Mouse (Mus musculus) heart, embryonic 15.5 days (tissue): ENCODE data around the gene Lyar. TPM values are rescaled to one million over a fixed set of nuclear protein-coding genes. Genes with fewer than 3 reads are reported as not detected.

Experiments used
- ATAC-seq: fragments of 200-750 bp; cut with Nextera tagmentation; replicated peaks from 2 replicates; pipeline ENCODE4 v1.8.0; 2017; ENCODE audit warnings: low read depth, moderate TSS enrichment; ENCODE audit not compliant: insufficient number of reproducible peaks, insufficient read depth, low FRiP score
- H3K27ac ChIP-seq: fragments of 300-500 bp; sonication (generic); 2 replicates; pipeline ENCODE4 v1.5.1; 2015; ENCODE audit warnings: mild to moderate bottlenecking, inconsistent platforms
- H3K27me3 ChIP-seq: fragments of 300-500 bp; sonication (generic); 2 replicates; pipeline ENCODE4 v1.6.1; 2015; ENCODE audit warnings: inconsistent platforms
- H3K36me3 ChIP-seq: fragments of 300-500 bp; sonication (generic); 2 replicates; pipeline ENCODE4 v1.6.1; 2015; ENCODE audit warnings: mild to moderate bottlenecking, inconsistent platforms
- H3K4me1 ChIP-seq: fragments of 300-500 bp; sonication (generic); replicated peaks from 2 replicates; pipeline ENCODE4 v1.6.1; 2015; ENCODE audit warnings: inconsistent platforms
- H3K4me2 ChIP-seq: fragments of 300-500 bp; sonication (generic); 2 replicates; pipeline ENCODE4 v1.6.1; 2015; ENCODE audit warnings: inconsistent platforms, mild to moderate bottlenecking, moderate library complexity
- H3K4me3 ChIP-seq: fragments of 300-500 bp; sonication (generic); 2 replicates; pipeline ENCODE4 v1.5.1; 2015; ENCODE audit warnings: mild to moderate bottlenecking, inconsistent platforms
- H3K9ac ChIP-seq: fragments of 300-500 bp; sonication (generic); 2 replicates; pipeline ENCODE4 v1.6.1; 2015; ENCODE audit warnings: mild to moderate bottlenecking, inconsistent platforms
- H3K9me3 ChIP-seq: fragments of 300-500 bp; sonication (generic); replicated peaks from 2 replicates; pipeline ENCODE4 v1.6.1; 2016; ENCODE audit warnings: inconsistent platforms
- WGBS: fragments of 180-500 bp; shearing (Covaris S2); methylation state at CpG from one replicate; pipeline ENCODE4 v1.1.7; 2015; ENCODE audit warnings: mixed read lengths; 5-methylcytosine and 5-hydroxymethylcytosine counted together
- polyA plus RNA-seq: library from polyadenylated mRNA; unstranded; fragments of >200 nt; fragmentation: Nextera tagmentation; extraction: Ambion mirVana; gene quantifications from 2 replicates; pipeline ENCODE4 v1.2.1, GENCODE M21; 2015

Lyar gene
- polyA plus RNA-seq, 1 experiment from 2014 or later = 46.1 TPM

GRCm38 (mm10) chr5:38205303-38205726 is 15.0 kb upstream of the Lyar start:
- no peak for ATAC-seq

GRCm38 (mm10) chr5:38208985-38209384 is 11.3 kb upstream of the Lyar start:
- H3K27me3 ChIP-seq = no peaks in the 10 kb centered on the region
- no peak for ATAC-seq
- H3K36me3 ChIP-seq = peaks cover 28% of the 10 kb centered on the region
- H3K4me1 ChIP-seq = 0 out of 2 replicates have a peak, but pooled peaks cover 2% of the 10 kb centered on the region
- H3K9ac ChIP-seq = no peak overlapping the region
- no peak overlapping the region for H3K4me2 ChIP-seq
- no peak overlapping the region for H3K4me3 ChIP-seq
- 48% methylated on average over 8 of the region's 8 CpGs for WGBS
- no peak overlapping the region for H3K27ac ChIP-seq
- H3K9me3 ChIP-seq = no peaks in the 10 kb centered on the region

More at GRCm38 (mm10) chr5:38205303-38205726, 15.0 kb upstream of the Lyar start:
- no peak overlapping the region for H3K4me3 ChIP-seq
- no peaks in the 10 kb centered on the region for H3K9me3 ChIP-seq
- H3K4me2 ChIP-seq = no peak overlapping the region
- H3K9ac ChIP-seq = no peak overlapping the region
- no peak overlapping the region for H3K27ac ChIP-seq
- peaks cover 40% of the 10 kb centered on the region for H3K36me3 ChIP-seq
- 79% methylated on average over 7 of the region's 7 CpGs for WGBS
- H3K27me3 ChIP-seq = no peaks in the 10 kb centered on the region
- 0 out of 2 replicates have a peak, but pooled peaks cover 2% of the 10 kb centered on the region for H3K4me1 ChIP-seq

- H3K4me2 ChIP-seq = no peak overlapping the region
- H3K4me3 ChIP-seq = no peak overlapping the region
- H3K36me3 ChIP-seq = peaks cover 43% of the 10 kb centered on the region
- ATAC-seq = no peak
- no peaks in the 10 kb centered on the region for H3K4me1 ChIP-seq
- H3K27ac ChIP-seq = no peak overlapping the region
- 87% methylated on average over 8 of the region's 8 CpGs for WGBS
- H3K27me3 ChIP-seq = no peaks in the 10 kb centered on the region
- no peaks in the 10 kb centered on the region for H3K9me3 ChIP-seq
- no peak overlapping the region for H3K9ac ChIP-seq
Observed at GRCm38 (mm10) chr5:38211691-38212090, 8.6 kb upstream of the Lyar start.

GRCm38 (mm10) chr5:38213009-38213408 is 7.3 kb upstream of the Lyar start:
- no peak overlapping the region for H3K4me2 ChIP-seq
- no peaks in the 10 kb centered on the region for H3K4me1 ChIP-seq
- H3K27ac ChIP-seq = no peak overlapping the region
- whole genome bisulfite sequencing = 92% methylated on average over 6 of the region's 6 CpGs
- H3K9ac ChIP-seq = no peak overlapping the region
- H3K9me3 ChIP-seq = no peaks in the 10 kb centered on the region
- peaks cover 43% of the 10 kb centered on the region for H3K36me3 ChIP-seq
- H3K27me3 ChIP-seq = no peaks in the 10 kb centered on the region
- no peak overlapping the region for H3K4me3 ChIP-seq
- ATAC-seq = no peak

GRCm38 (mm10) chr5:38219771-38220307 is 431 bp upstream of the Lyar start:
- Histone ChIP-seq H3K9me3 (no peaks in the 10 kb centered on the region), H3K4me3 (peak overlapping the region; percentile 96), H3K4me1 (peaks cover 20% of the 10 kb centered on the region), H3K4me2 (peak overlapping the region; percentile 76), H3K9ac (peak overlapping the region; percentile 87), H3K36me3 (peaks cover 10% of the 10 kb centered on the region), H3K27ac (peak overlapping the region; percentile 80), H3K27me3 (no peaks in the 10 kb centered on the region)
- WGBS = 1% methylated on average over 35 of the region's 35 CpGs
- no peak; the same call in 1 of the 2 replicates for ATAC-seq

DNA sequence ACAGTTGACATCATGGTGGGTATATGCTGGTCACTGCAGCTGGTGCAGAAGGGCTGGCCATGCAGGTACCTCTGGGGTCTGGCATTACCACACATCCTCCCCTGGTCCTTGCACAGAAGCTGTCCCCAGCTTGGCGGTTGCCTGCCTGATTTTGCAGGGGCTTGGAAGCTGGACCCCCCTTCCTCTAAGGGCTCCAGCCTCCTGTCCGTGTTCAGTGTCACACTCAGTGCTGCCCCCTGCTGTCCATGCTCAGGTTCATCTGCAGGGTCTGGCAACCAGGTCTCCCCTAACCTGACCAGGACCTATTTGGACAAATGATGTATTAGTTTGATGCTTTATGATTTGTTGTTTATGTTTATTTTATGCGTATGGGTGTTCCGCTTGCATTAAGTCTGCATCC is 15.2 kb downstream of the Lyar start:
- Histone ChIP-seq H3K4me3 (no peak overlapping the region), H3K27me3 (no peaks in the 10 kb centered on the region), H3K36me3 (peaks cover 36% of the 10 kb centered on the region), H3K9ac (no peak overlapping the region), H3K9me3 (no peaks in the 10 kb centered on the region), H3K4me2 (no peak overlapping the region), H3K4me1 (no peaks in the 10 kb centered on the region), H3K27ac (no peak overlapping the region)
- ATAC-seq = no peak
- WGBS = 62% methylated on average over 4 of the region's 4 CpGs

GRCm38 (mm10) chr5:38236627-38237026 is 16.4 kb downstream of the Lyar start:
- ATAC-seq = no peak
- H3K36me3 ChIP-seq = peaks cover 25% of the 10 kb centered on the region
- WGBS = 87% methylated on average over 2 of the region's 2 CpGs

GRCm38 (mm10) chr5:38240727-38241472 is 20.6 kb downstream of the Lyar start:
- H3K4me2 ChIP-seq = no peak overlapping the region
- H3K36me3 ChIP-seq = no peaks in the 10 kb centered on the region
- no peak overlapping the region for H3K27ac ChIP-seq
- ATAC-seq = no peak
- H3K9ac ChIP-seq = no peak overlapping the region
- no peak overlapping the region for H3K4me3 ChIP-seq
- H3K27me3 ChIP-seq = no peaks in the 10 kb centered on the region
- 56% methylated on average over 5 of the region's 5 CpGs for WGBS
- no peaks in the 10 kb centered on the region for H3K4me1 ChIP-seq
- H3K9me3 ChIP-seq = no peaks in the 10 kb centered on the region

More at GRCm38 (mm10) chr5:38236627-38237026, 16.4 kb downstream of the Lyar start:
- no peak overlapping the region for H3K4me2 ChIP-seq
- no peak overlapping the region for H3K4me3 ChIP-seq
- H3K9me3 ChIP-seq = no peaks in the 10 kb centered on the region
- H3K27me3 ChIP-seq = no peaks in the 10 kb centered on the region
- H3K9ac ChIP-seq = no peak overlapping the region
- no peaks in the 10 kb centered on the region for H3K4me1 ChIP-seq
- H3K27ac ChIP-seq = no peak overlapping the region

DNA sequence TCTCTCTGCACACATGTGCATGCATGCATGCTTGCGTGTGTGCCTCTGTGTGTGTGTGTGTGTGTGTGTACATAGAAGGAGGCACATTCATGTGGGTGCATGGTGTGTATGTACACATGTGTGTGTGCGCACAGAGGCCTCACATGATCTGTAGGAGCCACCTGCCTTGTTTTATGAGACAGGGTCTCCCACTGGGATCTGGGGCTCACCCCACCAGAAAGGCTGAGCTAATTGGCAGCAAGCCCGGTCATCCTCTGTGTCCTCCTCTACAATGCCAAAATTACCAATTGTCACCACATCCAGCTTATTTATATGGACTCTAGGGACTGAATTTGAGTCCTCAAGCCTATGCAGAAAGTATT is 21.2 kb downstream of the Lyar start:
- H3K4me3 ChIP-seq = no peak overlapping the region
- H3K9me3 ChIP-seq = no peaks in the 10 kb centered on the region
- H3K27ac ChIP-seq = no peak overlapping the region
- no peaks in the 10 kb centered on the region for H3K36me3 ChIP-seq
- no peaks in the 10 kb centered on the region for H3K4me1 ChIP-seq
- no peak overlapping the region for H3K4me2 ChIP-seq
- no peak for ATAC-seq
- no peak overlapping the region for H3K9ac ChIP-seq
- H3K27me3 ChIP-seq = no peaks in the 10 kb centered on the region
- WGBS = 83% methylated on average over 3 of the region's 3 CpGs

DNA sequence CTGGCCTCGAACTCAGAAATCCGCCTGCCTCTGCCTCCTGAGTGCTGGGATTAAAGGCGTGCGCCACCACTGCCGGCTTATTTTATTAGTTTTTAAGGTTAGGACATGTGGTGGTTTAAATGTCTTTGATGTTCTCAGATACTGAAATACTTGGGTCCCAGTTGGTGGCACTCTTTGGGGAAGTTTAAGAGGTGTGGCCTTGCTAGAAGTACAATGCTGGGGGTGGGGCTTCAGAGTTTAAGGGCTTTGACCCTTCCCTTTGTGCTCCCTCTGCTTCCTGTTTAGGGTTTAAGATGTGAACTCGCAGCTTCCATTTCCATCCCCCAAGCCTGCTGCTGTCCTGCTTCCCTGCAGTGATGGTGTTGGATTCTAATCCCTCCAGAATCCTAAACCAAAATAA is 21.7 kb downstream of the Lyar start:
- 82% methylated on average over 6 of the region's 6 CpGs for WGBS
- Histone ChIP-seq H3K9ac (no peak overlapping the region), H3K9me3 (no peaks in the 10 kb centered on the region), H3K4me1 (no peaks in the 10 kb centered on the region), H3K4me3 (no peak overlapping the region), H3K27ac (no peak overlapping the region), H3K36me3 (no peaks in the 10 kb centered on the region), H3K27me3 (no peaks in the 10 kb centered on the region), H3K4me2 (no peak overlapping the region)
- ATAC-seq = no peak

GRCm38 (mm10) chr5:38255195-38255594 is 34.9 kb downstream of the Lyar start:
- no peaks in the 10 kb centered on the region for H3K27me3 ChIP-seq
- H3K9ac ChIP-seq = no peak overlapping the region
- no peak overlapping the region for H3K4me3 ChIP-seq
- 39% methylated on average over 4 of the region's 4 CpGs for WGBS
- no peaks in the 10 kb centered on the region for H3K36me3 ChIP-seq
- H3K9me3 ChIP-seq = no peaks in the 10 kb centered on the region
- no peak for ATAC-seq
- H3K4me1 ChIP-seq = 0 out of 2 replicates have a peak, but pooled peaks cover 3% of the 10 kb centered on the region
- H3K4me2 ChIP-seq = no peak overlapping the region
- no peak overlapping the region for H3K27ac ChIP-seq

- WGBS = 52% methylated on average over 3 of the region's 3 CpGs
- H3K27ac ChIP-seq = 0 out of 2 replicates have a peak overlapping the region, but pooled peaks have one; percentile 38
- H3K36me3 ChIP-seq = no peaks in the 10 kb centered on the region
- 0 out of 2 replicates have a peak, but pooled peaks cover 3% of the 10 kb centered on the region for H3K4me1 ChIP-seq
- no peak overlapping the region for H3K4me3 ChIP-seq
- ATAC-seq = peak; percentile 53; the same call in 1 of the 2 replicates
- no peaks in the 10 kb centered on the region for H3K9me3 ChIP-seq
- H3K9ac ChIP-seq = no peak overlapping the region
- no peaks in the 10 kb centered on the region for H3K27me3 ChIP-seq
- no peak overlapping the region for H3K4me2 ChIP-seq
Observed at GRCm38 (mm10) chr5:38255644-38256043, 35.4 kb downstream of the Lyar start.
